Mouse (Mus musculus): ENCODE measurements around the gene Atp6v1e2.

DNA sequence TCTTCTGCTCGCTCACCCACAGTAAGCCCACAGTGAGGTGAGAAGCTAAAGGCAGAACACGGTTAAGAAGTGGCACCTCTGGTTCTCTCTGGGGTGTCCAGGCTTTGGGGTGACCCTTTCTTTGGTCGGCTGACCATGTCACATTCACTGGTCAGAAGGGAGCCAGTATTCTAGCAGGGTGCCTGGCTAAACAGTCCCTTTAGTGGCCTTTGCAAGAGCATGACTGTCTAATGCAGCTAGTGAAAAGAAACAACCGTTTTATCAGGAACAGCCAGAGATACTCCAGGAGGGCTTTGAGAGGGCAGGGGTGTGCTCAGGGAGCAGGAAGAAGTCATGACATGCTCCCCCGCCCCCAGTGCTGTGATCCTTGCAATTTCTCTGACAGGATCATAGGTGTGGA, 36.4 kb downstream of the Atp6v1e2 start:
- TF ChIP-seq CTCF (IDR thresholded peaks at IDR 0.05; ENCODE audit: low read depth) (no peak), EP300 (IDR thresholded peaks at IDR 0.05; ENCODE audit: low read depth) (no peak)

Data from liver, embryonic 14.5 days (tissue).